Mouse (Mus musculus): ENCODE data around the gene Cacnb3. TPM values are rescaled to one million over a fixed set of nuclear protein-coding genes. Genes with fewer than 3 reads are reported as not detected.

Gene Cacnb3
- 1 to 10 TPM in 1 of 2 experiments, under 1 TPM in 1; 0.43 to 5.3 TPM for polyA plus RNA-seq (2017; shearing (Covaris generic))

DNA sequence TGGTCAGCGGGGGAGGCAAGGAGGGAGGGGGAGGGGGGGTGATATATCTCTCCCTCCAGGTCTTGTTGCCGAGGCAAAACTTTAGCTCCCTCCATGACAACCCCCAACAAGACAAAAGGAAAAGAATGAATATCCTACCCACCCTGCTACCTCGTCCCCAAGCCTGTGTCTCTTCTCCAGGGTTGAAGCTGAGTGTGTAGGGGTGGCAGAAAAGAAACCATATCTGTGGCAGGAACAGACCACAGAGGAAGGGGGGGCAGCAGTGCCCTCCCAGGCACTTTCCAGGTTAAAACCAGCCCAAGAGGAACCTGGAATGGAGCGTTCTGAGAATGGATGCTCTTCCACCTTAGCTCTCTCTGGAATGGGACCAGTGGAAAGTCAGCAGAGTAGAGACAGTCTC is at the start of gene Cacnb3:
Cacnb3 (plus strand) TSS at position 301 of the 400 bp plus-strand sequence.

DNA sequence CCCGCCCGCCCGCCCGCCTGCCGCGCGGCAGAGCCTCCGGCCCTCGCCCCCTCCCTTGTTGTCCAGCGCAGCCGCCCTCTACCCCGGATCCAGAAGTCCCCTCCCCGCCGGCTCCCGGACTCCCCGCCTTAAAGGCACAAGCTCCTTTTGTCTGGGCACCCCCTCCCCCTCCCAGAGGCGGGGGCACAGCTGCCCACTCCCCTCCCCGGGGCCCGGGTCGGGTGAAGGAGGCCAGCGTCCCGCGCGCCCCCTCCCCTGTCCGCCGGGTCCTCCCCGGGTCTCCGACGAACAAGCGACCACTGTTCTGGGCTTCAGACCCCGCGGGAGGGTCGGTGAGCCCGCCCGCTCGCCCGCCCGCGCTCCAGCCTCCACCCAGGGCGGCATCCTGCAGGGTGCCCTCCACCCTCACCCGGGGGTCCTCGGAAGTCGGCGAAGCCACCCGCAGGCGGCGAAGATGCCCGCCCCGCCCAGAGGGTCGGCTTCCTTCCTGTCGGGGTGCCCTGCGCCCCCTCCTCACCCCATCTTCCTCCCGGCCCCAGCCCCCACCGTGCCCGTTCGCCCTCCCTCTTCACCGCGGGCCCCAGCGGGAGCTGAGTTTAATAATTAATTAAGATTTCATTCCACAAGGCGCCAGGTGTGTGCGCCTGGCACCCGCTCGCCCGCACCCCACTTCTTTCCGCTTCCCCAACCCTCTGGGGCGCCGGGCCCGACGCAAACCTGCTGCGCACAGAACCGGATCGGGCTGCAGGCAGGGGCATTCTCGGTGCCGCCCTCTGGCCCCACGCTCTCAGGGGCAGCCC is 21.1 kb upstream of the Cacnb3 start, which contains the start of gene Adcy6:
Adcy6 (minus strand) TSS at position 746 of the 800 bp plus-strand sequence.

DNA sequence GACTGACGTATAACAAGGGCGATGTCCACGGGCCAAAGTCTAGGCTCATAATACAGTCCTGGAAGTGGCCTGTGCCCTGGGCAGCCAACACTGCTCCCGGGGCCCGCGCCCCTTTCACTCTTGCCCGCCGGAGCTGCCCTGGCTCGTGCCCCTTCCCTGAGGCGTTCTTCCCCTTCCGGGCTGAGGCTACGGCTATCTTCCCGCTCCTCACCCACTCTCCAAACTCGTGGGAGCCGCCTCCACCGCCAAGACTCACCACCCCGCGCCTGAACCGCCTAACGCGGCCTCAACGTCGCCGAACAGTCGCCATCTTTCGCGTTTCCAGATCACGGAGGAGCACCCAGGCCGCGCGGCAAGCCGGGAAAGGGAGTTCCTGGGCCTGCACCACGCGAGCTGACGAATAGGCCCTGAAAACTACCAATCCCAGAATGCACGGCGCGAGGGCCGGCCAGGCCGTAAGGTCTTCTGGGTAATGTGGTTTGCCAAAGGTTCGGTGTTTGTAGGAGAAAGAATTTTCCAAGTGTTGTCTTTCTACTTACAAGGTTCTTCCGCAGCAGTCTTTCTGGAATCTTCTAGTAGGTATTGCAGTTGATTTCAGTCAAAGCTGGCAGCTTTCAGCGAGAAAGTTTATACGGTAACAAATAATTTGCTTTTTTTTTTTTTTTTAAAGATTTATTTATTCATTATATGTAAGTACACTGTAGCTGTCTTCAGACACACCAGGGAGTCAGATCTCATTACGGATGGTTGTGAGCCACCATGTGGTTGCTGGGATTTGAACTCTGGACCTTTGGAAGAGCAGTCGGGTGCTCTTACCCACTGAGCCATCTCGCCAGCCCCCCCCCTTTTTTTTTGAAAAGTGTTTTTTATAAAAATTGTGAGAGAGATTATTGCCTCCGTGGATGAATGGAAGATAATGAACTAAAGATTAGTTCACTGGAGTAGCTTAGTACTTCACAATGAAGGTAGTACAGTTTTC is 32.2 kb downstream of the Cacnb3 start, which contains the start of gene Ddx23:
Ddx23 (minus strand) TSS at position 328 of the 979 bp plus-strand sequence.

DNA sequence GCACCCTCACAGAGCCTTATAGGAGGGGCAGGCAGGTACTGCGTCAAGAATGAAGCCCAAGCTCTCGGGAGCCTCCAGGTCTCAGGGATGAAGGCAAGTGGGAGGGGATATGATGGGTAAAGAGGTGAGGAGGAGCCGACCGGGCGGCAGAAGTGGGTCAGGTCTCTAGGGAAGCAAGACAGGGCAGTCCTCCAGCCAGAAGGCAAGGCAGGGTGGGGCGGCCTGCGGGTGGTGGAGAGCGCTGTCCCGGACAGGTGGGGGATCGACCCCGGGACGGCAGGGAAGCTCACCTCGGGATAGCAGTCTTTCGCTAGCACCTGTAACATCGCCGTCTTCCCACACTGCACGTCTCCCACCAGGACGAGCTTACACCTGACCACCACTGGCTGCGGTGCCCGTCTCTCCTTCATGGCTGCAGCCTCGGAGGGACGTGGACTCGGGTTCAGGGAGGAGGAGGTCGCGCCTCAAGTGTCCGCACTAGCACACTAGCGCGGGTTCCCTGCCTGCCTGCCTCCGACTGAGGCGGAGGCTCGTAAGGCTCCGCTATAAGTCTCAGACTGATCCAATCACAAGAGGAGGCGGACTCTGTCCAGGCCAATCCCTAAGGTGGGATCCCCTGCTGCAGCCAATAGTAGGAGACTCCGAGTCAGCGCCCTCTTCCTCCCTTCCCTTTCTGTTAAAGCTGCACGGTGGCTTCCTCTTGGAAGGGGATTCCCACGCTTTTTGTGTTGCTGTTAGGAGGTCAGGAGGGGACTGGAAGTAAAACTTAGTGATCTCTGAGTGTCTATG is 46.5 kb downstream of the Cacnb3 start, which contains the start of gene Rnd1:
Rnd1 (minus strand) TSS at position 522 of the 789 bp plus-strand sequence.

Other genes with a start within 250 kb of the Cacnb3 start
- not detected for gene Olfr283, start 249.9 kb upstream of the Cacnb3 start, polyA plus RNA-seq (2017; shearing (Covaris generic))
- not detected for gene Olfr282, start 199.6 kb upstream of the Cacnb3 start, polyA plus RNA-seq (2017; shearing (Covaris generic))
- gene Olfr281, start 178.3 kb upstream of the Cacnb3 start, polyA plus RNA-seq (2017; shearing (Covaris generic)), result under 1 TPM in 1 of 2 experiments, not detected in 1; 0.53 TPM
- not detected for gene OR5BS1P, start 160.9 kb upstream of the Cacnb3 start, polyA plus RNA-seq (2017; shearing (Covaris generic))
- under 1 TPM in 1 of 2 experiments, not detected in 1; 0.50 TPM for gene Lalba, start 148.1 kb upstream of the Cacnb3 start, polyA plus RNA-seq (2017; shearing (Covaris generic))
- under 1 TPM; 0.02 to 0.11 TPM for gene Olfr279, start 138.4 kb upstream of the Cacnb3 start, polyA plus RNA-seq (2017; shearing (Covaris generic))
- gene Kansl2, start 96.6 kb upstream of the Cacnb3 start, polyA plus RNA-seq (2017; shearing (Covaris generic)), result 10 to 100 TPM; 70.4 to 98.0 TPM
- gene Ccnt1, start 59.9 kb upstream of the Cacnb3 start, polyA plus RNA-seq (2017; shearing (Covaris generic)), result 10 to 100 TPM; 54.4 to 55.0 TPM
- not detected for gene 4930415O20Rik, start 59.8 kb upstream of the Cacnb3 start, polyA plus RNA-seq (2017; shearing (Covaris generic))
- gene Adcy6, start 20.8 kb upstream of the Cacnb3 start, polyA plus RNA-seq (2017; shearing (Covaris generic)), result 1 to 10 TPM; 2.2 to 7.4 TPM
- 10 to 100 TPM; 18.5 to 20.7 TPM for gene Ddx23, start 32.1 kb downstream of the Cacnb3 start, polyA plus RNA-seq (2017; shearing (Covaris generic))
- gene Rnd1, start 46.6 kb downstream of the Cacnb3 start, polyA plus RNA-seq (2017; shearing (Covaris generic)), result 1 to 10 TPM in 1 of 2 experiments, under 1 TPM in 1; 0.31 to 1.2 TPM
- gene Ccdc65, start 77.4 kb downstream of the Cacnb3 start, polyA plus RNA-seq (2017; shearing (Covaris generic)), result under 1 TPM in 1 of 2 experiments, not detected in 1; 0.09 TPM
- 1 to 10 TPM in 1 of 2 experiments, under 1 TPM in 1; 0.86 to 2.3 TPM for gene Fkbp11, start 97.4 kb downstream of the Cacnb3 start, polyA plus RNA-seq (2017; shearing (Covaris generic))
- gene Arf3, start 132.4 kb downstream of the Cacnb3 start, polyA plus RNA-seq (2017; shearing (Covaris generic)), result 100 to 1,000 TPM; 104 to 127 TPM
- under 1 TPM; 0.26 to 0.27 TPM for gene Wnt10b, start 147.3 kb downstream of the Cacnb3 start, polyA plus RNA-seq (2017; shearing (Covaris generic))
- under 1 TPM in 1 of 2 experiments, not detected in 1; 0.10 TPM for gene Wnt1, start 159.0 kb downstream of the Cacnb3 start, polyA plus RNA-seq (2017; shearing (Covaris generic))
- not detected for gene Ddn, start 178.7 kb downstream of the Cacnb3 start, polyA plus RNA-seq (2017; shearing (Covaris generic))
- 100 to 1,000 TPM; 113 to 114 TPM for gene Prkag1, start 200.7 kb downstream of the Cacnb3 start, polyA plus RNA-seq (2017; shearing (Covaris generic))
- gene Kmt2d, start 240.4 kb downstream of the Cacnb3 start, polyA plus RNA-seq (2017; shearing (Covaris generic)), result 10 to 100 TPM; 22.6 to 25.2 TPM

Measured in activated CD4-positive, CD25-positive, alpha-beta regulatory T cell (primary cell).